Mouse (Mus musculus) G1E-ER4 (cell line): ENCODE measurements around the gene Zfr. TPM values are rescaled to one million over a fixed set of nuclear protein-coding genes. Genes with fewer than 3 reads are reported as not detected.

ENCODE experiments used
- GATA1 ChIP-seq: IDR thresholded peaks from one replicate; pipeline ENCODE4 v1.8.0; 2012; ENCODE audit warnings: low read length, inconsistent platforms
- polyA plus RNA-seq: library from polyadenylated mRNA; stranded (reverse); fragments of >175 nt; gene quantifications from 2 replicates; pipeline ENCODE4 v1.2.3, GENCODE M21; 2012

Gene Zfr
- 61.4 and 68.3 TPM in 2 replicates for polyA plus RNA-seq

DNA sequence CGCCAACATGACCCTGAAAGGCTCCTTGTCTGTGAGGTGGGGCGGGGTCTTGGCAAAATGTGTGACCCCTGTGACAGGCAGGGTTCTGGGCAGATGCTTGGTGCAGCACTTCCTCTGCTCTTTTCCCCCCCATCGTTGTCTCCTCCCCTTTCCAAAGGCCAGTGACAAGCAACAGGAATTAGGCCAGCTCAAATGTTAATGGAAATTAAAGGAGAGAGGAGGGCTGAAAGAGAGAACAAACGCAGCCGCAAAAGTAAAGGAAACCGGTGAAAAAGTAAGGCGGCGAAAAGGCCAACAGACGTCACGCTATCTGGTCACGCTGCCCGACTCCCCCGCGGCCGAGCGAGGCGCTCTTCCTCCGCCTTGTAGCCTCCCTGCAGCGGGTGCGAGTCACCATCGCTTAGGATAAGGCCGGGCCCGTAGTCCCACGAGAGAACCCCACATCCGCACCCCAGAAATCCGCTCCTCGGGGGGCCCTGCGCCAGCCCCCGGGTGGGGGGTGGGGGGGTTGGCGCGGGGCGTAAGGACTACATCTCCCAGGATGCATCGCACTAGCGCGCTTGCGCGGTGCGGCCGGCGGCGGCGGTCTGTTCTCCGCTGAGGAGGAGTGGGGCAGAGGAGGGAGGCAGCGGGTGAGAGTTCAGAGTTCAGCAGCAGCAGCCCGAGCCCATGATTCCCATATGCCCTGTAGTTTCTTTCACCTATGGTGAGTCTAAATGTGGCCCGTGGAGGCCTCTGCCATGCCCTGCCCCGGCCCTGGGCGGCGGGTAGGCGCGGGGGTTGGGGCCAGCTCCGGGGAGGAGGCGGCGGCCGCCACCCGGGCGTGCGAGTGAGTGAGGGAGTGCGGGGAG, at the start of gene Zfr:
TSS of gene Zfr (plus strand) at position 590 of the 851 bp plus-strand sequence.
- no peak for TF ChIP-seq GATA1

DNA sequence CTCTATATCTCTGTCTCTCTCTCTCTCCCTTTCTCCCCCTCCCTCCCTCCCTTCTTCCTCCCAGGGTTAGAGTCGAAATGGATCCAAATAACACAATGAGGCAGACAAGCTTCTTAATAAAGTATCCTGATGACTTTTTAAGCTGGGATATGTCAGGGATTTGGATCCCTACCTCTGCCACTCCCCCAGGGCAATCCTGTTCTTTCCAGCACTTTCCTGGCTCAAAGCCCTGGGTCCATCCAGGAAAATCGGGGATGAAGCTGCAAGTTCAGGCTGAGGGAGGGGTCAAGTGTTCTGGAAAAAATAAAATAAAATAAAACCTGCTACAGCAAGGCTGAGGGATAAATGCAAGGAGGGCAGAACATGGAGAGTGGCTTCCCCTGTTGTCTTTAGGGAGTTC, 49.7 kb upstream of the Zfr start:
- TF ChIP-seq GATA1: no peak

DNA sequence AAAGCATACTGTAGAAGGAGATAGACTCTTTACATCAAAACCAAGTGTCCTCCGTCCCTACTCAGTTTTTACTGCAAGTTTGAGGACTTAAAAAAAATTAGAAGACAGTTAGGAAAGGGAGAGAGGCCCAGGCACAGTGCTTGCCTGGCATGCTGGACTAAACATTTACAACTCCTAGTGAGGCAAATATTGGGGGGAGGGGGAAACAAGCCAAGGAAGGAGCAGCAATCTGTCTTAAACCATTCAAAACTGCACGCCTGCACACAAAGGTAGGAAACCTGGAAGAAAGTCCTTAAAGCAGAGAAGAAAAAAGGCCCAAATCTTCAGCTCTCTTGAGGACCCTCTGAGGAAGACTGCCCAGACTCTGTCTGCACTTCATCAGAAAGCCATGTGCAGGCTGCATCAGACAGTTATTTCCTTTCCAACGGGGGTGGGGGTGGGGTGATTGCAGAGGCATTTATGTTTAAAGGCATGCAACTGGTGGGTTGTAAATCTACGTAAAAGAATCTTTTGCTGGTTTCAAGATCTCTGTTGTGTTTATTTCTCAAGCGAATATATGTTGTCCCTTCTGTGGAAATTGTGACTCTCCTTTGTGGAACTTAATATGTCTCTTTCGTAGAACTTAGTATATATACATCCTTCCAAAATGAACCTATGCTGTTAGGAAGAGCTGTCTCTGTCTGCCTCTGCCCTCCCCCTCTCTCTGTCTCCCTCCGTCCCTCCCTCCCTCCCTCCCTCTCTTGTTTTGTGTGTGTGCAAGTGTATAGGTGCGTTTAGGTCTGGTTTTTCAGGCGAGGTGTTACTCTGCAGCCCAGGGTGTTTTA, 49.0 kb upstream of the Zfr start:
- TF ChIP-seq GATA1: no peak

DNA sequence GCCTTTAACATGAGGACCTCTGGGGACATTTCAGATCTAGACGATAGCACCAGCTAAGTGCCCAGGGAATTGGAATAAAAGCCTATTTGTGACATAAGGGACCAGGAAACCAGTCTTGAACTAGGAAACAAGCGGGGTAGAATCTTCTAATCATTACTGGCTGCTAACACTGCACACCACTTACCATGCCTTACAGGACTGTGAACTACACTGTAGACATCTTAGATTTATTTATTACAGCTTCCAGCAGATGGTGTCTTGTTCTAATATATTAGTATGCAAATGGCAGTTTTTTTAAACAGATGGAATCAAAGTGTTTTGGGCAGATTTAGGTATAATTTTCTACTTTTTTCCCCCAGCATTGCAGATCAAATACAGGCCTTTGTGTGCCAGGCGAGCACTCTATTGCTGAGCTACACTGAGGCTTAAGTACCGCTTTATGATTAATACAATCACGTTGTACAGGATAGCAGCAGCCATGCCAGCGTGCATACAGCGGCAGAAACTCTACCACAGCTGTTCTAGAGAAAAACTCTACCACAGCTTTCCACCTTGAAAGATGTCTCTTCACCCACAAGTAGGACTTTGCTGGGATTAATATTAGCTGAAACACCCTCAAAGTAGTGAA, 44.8 kb upstream of the Zfr start:
- no peak for TF ChIP-seq GATA1

DNA sequence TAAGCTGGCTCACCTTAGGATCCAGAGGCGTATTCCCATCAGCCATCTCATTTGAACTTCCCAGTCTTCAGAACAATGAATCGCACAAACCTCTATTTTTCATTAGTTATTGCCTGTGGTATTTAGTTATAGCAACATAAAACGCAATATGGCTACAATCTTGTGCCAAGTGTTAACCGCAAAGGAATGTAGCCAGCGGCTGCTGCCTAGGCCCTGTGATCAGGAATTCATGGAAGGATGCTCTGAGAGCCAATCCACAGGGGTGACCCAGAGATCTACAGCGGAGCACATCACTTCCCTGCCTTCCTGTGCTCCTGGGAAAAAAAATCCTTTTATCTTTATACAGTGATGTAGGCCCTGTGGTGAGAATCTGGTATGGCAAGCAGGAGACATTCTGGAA, 43.2 kb upstream of the Zfr start:
- TF ChIP-seq GATA1: no peak

DNA sequence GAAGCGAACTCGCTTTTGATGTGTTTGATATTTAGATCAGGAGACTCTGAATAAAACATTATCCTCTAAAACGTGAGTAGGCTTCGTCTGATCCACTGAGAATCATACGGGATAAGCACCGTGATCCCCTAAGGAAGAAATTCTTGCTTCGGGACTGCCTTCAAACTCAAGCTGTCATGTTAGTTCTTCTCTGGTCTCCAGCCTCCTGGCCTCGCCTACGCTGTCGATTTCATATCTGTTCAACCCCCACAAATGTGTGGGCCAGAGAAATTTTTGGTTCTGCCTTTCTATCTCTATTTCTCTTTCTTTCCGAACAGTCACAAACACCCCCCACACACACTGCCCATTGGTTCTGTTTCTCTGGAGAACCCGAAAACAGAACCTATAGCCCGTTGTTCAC, 35.3 kb upstream of the Zfr start:
- no peak for TF ChIP-seq GATA1

DNA sequence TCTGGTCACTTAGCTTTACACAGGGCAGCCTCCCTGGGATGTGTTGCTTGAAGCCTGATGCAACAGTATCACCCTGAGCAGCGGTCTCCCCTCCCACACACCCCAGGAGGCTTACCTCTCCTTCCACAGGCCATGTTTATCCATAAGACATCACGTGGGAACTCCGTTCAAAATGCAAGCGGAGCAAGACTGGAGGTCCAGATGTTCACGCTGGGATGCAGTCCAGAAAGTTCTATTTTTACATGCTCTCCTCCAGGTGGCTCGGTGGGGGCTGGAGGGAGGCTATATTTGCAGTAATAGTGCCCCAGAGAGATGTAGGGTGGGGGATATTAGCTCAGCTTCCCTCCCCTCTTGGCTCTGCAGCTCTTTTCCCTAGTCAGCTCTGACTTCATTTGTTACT, 33.5 kb upstream of the Zfr start:
- no peak for TF ChIP-seq GATA1

DNA sequence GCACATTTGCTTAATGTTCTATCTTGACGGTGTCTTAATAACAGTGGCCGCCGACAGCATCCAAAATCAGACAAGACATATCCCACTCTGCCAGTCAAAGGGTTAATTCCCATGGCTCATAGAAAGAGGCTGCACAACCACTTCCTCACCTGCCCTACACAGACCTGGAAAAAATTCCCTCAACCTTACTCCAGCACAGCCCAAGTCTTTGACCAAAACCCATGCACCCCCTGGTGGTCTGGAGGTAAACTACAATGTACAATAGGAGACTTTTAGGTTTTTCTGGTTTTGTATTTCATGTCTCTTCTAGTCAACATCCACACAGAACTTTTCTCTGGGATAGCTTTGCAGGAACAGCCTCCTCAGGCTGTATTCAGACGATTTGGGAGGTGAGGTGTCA, 32.8 kb upstream of the Zfr start:
- TF ChIP-seq GATA1: no peak

DNA sequence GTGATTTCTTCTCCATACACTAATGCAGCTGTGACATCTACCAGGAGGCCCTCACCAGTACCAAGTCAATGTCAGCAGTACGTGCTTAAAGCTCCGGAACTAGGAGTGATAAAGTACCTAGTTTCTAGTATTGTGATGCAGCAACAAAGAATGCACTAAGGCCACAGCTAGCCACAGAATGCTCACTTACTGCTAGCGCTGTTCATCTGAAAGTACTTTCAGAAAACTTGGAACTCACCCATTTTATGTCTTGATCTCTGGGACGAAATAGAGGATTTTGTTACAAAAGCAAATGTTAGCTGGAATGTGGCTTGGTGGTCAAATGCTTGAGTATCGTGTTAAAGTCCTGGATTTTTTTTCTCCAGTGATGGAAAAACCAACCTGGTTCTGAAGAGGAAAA, 30.0 kb upstream of the Zfr start:
- no peak for TF ChIP-seq GATA1

DNA sequence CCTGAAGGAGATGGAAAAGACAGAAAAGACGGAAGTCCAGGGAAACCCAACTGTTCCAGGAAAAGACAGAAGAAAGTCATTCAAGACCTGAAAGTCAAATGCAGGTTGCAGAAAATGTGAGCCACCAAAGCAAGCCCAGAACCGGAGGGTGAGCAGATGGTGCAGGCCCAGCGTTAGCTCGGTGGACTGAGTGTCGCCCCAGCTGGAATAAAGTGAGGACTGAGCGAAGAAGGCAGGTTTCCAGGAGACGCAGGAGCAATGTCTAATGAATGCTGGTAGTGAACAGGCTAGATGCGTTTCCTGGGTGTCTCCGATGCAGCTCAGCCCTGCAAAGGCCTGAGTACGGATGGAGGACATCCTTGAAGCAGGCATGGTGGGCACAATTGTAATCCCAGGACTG, 29.5 kb upstream of the Zfr start:
- TF ChIP-seq GATA1: no peak

DNA sequence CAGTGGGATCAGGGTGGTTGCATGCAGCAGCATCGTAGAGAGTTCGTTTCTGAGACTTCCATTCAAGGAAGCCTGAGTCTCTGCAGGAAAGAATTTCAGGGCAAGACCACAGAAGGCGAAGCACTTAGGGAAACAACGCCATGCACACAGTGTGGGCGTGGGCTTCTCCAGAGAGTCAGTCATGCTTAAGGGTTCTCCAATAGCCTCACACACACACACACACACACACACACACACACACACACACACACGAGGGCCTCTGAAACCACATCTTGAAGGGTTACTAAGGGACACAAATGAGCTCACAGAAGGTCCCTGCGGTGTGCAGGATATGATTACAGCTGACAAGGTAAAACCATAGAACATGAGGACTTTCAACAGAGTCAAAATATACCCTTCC, 27.5 kb upstream of the Zfr start:
- no peak for TF ChIP-seq GATA1

DNA sequence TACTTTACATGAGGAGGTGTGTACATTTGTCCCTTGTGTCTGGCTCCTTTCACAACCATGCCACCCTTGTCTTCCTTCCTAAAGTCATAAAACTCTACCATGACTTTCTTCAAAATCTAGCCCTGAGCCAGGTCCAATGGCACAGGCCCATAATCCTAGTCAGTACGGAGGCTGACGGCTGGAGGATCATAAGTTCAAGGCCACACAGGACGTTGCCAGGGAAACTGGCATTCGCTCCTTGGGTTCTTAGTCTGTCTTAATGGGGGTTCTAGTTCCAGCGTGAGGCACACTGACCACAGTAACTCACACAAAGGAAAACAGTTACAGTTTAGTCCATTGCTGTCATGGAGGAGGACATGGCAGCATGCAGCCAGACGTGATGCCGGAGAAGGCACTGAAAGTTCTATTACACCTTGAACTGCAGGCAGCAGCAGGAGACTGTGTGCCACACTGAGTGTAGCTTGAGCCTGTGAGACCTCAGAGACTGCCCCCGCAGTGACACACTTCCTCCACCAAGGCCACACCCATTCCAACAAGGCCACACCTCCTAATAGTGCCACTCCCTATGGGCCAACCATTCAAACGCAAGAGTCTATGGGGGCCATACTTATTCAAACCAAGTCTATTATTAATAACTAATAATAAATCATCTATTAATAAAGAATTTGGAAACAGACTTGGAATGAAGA, 26.5 kb upstream of the Zfr start:
- TF ChIP-seq GATA1: no peak

DNA sequence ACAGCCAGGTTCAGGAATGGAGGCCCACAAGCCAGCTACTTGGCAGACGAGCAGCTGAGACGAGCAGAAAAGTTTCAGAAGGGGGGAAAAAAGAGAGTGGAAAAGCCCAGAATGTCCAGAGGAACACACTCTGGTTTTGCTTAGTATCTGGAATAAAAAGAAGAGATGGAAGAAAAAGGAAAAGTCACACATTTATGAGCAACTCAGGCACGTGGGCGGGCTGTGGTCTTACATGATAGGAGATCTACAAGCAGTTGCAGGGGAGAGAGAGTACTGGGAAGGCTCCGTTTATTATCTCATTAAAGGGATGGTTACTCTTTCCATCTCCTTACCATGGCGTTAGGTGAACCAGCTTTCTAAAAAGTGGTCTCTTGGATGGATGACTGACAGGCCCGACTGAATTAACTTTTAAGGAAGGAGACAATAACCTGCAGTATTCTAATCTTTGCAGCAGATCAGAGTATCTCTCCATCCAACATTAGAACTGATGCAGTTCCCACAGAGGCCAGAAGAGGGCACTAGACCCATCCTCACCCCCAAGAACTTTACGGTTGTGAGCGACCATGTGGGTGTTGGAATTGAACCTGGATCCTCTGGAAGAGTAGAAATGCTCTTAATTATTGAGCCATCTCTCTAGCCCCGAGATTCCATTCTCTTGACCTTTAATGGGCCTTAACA, 25.7 kb upstream of the Zfr start:
- peak; percentile 34 for TF ChIP-seq GATA1

DNA sequence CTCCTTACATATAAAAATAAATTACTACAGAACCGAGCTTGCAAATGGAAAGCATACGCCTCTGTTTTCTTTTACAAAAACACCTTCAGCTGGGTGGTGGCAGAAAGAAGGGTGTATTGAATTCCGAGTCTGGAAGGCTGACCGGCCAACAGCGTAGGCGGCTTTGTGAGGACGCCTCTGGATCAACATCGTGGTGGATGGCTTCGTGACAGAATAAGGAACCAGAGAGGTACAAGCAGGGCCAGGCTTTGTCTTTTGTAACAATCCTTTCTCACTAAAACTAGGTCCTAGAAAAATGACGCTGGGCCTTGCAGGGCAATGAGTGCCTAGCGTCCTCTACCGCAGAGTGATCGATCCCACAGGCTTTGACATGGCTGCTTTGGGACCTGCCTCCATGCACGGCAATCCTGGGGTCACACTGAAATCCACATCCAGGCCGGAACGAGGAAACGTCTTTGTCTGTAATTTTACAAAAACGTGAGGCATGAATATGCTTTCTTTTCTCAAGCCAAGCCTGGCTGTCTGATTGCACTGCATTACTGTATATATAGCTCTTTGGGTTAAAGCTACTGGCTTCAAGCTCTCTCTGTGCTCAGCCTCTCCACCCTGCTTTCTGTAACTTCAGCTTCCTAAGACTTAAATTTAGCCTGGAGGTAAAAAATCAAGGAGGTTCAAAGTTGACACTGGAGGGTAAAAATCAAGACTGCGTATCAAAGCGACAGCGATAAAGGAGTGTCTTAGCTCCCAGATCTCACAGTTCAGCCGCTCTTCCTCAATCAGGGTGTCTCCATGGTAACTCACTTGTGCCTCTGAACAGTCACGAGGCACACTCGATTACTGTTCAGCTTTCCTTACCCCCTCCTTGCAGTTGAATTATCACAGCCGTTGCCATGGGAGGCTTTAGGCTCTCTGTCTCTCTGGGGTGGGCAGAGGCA, 24.3 kb upstream of the Zfr start:
- no peak for TF ChIP-seq GATA1
